Mouse (Mus musculus) right cerebral cortex, postnatal 36 days (tissue): ENCODE data around the gene Zbtb6.

Source experiments
- DNase-seq, 2 experiments: peaks; one replicate each; pipeline ENCODE4 v3.0.0; 2022; ENCODE audit warnings: low spot score in 2 of 2, mixed read lengths in 1 of 2

The Zbtb6 gene

DNA sequence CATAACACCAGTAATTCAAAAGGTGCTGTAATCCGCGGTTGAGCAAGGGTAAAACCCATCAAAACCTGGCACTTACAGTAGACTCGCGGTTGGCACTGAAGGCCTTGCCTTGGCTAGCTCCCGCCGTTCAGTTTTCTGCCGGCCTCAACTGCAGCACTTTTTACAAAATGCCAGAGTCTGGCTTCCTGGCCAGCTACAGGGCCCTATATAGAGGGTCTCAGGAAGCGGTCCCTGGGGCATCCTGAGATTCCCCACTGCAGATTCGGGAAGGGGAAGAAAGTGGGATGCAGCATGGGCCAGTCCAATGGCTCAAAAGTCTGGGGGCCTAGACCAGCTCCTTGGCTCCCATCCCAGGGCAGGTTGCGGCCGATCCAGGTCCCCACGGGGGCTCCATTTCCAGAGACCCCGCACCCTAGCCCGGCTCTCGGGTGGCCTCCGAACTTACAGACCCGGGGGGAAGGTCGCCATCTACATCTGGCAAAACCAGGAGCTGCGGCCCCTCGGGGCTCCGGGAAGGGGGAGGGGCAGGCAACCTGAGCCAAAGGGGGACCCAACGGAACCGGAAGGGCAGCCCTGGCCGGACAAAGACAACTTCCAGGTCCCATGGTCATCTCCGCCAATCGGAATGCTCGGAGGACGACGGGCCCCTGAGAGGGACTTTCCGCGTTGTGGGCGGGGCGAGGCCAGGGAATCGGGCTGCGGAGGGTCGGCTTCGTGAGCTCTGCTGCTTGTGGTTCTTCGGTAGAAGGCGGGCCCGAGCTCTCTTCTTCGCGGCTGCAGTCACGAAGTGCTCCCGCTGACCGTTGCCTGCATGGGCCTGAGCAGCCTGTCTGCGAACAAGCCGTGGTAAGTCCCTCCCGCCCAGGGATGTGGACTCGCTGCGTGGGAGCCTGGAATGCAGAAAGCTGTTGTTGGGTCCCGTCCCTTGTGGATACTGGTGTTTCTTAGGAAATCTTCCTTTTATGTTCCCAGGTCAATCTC is at the start of gene Zbtb6, which contains the start of the genes Zbtb26 and Rabgap1:
Gene Zbtb6, minus strand, starts transcription at position 561 of the 981 bp plus-strand sequence.
Gene Zbtb26, minus strand, starts transcription at position 525 of the 981 bp plus-strand sequence.
Gene Rabgap1, plus strand, starts transcription at position 669 of the 981 bp plus-strand sequence.
- peak; percentile 94 to 96 for DNase-seq

DNA sequence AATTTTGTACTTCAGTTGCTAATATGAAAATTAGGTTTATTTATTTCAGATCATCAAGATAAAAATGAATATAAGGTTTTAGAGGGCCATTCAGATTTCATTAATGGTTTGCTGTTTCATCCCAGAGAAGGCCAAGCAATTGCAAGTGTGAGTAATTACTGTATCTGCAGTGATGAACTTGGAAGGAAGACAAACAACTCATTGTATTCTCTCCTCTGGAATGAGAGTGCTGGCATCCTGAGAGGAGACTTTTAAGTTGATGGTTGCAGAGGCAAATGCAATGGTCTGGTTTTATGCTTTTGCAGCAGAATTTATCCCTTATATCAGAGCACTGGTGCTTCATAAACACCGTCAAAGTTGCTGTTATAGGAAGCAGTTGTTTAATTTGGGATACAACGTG is 46.0 kb upstream of the Zbtb6 start:
- DNase-seq = no peak

DNA sequence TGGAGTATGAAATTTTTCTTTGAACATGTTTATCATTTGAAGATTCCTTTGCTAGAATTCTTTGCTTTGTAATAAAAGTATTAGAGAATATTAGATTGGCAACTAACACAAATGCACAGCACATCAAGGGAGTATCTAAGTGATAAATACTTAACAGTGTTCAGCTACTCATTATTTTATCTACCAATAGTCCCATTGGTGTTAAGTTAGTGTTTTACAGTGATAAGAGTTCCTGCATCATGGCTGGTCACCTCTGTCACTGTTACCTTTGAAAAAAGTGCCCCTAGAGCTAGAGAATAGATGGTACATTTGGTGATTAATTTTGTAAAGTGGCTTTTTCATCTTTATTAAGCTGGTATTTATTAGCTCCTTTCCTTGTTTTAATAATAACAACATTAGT is 43.4 kb upstream of the Zbtb6 start:
- DNase-seq = no peak

DNA sequence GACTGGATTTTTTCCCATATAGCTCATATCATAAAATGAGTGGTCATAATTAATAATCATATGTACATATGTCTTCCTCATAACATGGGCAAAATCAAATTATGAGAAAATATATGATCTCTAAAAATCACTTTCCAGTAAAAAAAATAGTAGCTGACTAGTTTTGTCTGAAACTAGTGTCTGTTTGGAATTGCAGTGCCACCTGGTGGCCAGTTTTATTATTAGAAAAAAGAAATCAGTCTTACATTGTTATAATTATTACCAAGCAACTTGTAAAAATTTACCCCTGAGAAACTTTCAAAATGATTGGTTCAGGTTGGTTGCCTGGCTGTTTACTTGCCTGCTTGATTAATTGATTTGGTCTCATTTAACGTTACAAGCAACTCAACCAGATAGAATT is 42.4 kb upstream of the Zbtb6 start:
- no peak for DNase-seq

DNA sequence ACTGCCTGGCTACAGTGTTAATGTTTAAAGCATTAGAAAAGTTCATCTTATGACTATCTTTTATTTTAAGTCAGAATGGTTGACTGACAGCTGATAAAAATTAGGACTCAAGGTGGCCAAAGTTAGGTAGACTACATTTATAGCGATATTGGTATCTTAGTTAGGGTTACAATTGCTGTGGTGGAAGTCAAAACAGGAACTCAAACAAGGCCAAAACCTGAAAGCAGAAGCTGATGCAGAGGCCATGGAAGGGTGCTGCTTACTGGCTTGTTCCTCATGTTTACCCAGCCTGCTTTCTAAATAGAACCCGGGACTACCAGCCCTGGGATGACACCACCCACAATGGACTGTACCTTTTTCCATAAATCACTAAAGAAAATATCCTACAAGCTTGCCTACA is 41.2 kb upstream of the Zbtb6 start:
- DNase-seq = no peak

DNA sequence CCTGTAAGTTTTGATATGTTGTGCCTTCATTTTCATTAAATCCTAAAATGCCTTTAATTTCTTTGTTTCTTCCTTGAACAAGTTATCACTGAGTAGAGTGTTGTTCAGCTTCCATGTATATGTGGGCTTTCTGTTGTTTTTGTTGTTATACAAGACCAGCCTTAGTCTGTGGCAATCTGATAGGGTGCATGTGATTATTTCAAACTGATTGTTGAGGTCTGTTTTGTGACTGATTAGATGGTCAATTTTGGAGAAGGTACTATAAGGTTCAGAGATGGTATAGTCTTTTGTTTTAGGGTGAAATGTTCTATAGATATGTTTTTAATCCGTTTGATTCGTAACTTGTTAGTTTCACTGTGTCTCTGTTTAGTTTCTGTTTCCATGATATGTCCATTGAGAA is 37.1 kb upstream of the Zbtb6 start:
- no peak for DNase-seq

DNA sequence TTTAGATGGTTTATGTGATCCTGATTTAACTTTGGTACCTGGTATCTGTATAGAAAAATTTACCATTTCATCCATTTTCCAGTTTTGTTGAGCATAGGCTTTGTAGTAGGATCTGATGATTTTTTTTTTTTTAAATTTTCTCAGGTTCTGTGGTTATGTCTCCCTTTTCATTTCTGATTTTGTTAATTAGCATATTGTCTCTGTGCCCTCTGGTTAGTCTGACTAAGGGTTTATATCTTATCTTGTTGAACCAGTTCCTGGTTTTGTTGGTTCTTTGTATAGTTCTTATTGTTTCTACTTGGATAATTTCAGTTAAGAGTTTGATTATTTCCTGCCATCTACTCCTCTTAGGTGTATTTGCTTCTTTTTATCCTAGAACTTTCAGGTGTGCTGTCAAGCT is 36.6 kb upstream of the Zbtb6 start:
- DNase-seq = no peak

DNA sequence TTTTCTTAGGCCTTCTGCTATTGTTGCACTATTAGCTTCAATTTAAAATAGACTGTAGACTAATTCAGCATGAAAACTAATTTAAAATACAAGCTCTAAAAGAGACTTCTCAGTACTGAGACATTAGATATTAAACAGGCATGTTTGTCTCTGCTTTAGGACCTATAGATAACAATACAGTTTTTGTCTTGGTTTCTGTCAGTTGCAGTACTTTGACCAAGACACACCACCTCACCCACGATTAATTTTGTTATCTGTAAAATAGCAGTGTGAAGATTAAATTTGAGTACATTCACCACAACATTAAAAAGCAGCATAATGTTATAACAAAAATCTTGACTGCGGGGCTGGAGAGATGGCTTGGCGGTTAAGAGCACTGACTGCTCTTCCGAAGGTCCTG is 23.3 kb upstream of the Zbtb6 start:
- DNase-seq = no peak

DNA sequence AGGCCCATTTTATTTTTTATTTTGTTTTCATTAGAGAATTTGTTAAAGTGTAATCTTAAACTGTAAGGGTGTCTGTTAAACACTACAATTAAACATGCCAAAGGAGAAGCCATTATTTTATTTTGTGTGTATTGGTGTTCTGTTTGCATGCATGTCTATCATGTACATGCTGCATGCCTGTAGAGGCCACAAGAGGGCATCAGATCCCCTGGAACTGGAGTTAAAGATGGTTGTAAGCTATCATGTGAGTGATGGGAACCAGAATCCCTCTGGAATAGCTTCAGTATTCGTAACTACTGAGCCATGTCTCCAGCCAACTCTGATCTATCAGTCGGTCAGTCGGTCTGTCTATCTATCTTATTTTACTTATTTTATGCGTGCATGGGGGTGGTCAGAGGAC is 17.7 kb upstream of the Zbtb6 start:
- DNase-seq = no peak

DNA sequence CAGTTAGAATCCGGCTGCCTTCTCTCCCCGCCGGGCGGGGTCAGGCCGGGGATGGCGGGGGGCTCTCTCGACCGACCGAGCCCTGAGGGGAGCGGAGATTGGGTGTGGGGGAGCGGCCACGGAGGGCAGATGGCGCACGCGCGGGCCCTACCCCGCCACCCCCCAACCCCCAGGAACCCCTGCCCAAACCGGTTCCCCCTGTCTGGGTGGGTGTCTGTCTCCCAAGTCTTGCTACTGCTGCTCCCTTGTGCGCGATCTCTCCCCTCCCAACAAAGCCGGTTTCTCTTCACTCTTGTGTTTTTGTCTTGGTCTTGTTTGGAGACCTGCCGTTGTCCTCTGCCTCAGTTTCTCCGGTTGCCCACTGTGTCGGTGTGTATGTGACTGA is 9.4 kb upstream of the Zbtb6 start:
- DNase-seq = peak in 1 of 2 experiments; percentile 11

DNA sequence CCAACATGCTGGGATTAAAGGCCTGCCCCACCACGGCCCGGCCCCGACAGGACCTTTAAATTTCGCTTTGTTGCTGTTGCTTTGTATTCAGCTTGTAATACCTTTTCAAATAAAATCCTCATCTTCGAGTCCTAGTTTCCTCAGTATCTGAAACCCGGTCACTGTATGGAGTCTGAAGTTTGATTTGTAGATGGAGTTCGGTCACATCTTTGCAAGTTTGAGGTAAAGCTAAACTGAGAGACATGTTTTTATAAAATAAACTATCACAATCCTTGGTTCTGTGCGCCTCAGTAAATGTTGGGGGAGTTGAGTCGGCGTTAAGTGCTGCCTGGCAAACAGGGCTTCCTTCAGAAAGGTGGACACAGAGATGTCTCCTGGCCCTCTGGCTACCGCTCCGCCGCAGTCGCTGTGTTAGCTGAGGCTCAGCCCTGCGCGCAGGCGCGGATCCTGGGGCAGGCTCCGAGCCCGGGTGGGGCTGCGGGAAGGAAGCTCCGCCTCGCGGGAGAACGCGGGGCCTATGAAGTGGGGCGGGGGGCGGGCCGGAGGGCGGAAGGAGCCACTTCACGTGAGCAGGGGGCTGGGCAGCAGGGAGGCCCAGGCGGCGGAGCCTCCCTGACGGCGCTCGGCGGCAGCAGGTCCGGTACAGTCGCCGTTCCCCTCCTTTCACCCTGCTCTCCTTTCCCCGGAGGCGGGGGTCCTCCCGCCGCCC is 8.8 kb upstream of the Zbtb6 start:
- peak; percentile 83 to 91 for DNase-seq

DNA sequence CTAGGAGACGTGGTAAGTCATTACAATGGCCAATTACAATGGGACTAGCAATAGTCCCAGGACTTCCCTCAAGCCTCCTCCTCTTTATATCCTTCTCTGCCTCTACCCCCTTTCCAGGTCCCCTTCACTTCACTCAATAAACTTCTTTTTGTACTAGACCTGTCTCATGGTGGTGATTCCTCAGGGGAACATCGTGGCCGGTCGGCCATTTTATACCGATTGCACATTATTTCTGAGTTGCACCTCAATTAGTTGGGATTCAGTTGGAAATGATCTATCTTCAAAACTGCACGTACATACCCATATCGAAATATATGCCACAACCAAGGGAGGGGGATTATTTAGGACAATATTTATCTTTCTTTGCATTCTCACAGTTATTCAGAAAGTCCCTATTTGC is 11.4 kb downstream of the Zbtb6 start:
- DNase-seq = no peak

DNA sequence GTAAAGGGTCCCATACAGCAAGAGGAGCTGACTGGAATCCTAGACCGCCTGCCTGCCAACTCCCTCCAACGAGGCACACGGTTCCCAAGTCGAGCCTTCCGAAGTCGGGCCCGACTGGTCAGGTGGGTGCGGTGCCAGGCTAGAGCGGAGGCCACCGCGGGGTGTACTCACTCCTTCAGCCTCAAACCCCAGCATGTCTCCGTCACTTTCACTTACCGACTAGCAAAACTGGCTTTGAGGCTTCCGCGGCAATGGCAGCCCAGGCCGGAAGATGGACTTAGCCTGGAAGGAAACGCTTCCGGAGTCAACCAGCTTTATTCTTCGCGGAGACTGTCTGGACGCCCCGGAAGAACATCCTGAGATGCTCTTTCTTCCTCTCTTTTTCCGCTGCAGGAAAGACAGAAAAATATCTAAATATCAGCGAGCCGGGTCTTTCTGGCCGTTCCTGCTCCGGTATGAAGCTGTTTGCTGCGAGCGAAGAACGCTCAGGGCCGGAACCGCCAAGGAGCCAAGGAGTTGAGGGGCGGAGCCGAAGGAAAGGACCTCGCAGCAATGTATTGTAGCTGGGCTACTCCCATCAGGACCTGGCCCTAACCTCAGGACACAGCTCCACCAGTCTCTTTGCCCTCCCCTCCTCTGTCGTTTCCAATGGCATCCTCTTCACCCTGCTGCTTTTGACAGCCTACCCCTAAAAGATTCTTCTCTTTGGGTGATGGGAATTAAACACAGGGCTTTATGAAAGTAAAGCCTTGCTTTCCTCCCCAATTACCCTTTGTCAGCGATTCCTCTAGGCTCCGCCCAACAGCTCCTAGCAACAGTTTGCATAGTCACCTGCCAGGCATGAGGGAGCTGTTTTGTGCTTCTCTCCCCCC is 12.1 kb downstream of the Zbtb6 start:
- DNase-seq = peak; percentile 82 to 89

DNA sequence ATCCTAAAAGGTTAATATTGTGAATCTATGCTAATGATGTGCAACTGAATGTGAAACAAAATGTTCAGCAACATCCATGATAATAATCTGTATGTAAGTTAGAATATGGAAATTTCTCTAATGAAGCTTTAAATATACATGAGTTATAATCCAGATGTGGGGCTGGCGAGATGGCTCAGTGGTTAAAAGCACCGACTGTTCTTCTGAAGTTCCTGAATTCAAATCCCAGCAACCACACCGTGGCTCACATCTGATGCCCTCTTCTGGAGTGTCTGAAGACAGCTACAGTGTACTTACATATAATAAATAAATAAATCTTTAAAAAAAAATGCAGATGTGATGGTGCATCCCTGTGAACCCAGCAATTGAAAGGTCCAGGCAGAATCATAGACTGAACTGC is 19.3 kb downstream of the Zbtb6 start:
- DNase-seq = no peak

DNA sequence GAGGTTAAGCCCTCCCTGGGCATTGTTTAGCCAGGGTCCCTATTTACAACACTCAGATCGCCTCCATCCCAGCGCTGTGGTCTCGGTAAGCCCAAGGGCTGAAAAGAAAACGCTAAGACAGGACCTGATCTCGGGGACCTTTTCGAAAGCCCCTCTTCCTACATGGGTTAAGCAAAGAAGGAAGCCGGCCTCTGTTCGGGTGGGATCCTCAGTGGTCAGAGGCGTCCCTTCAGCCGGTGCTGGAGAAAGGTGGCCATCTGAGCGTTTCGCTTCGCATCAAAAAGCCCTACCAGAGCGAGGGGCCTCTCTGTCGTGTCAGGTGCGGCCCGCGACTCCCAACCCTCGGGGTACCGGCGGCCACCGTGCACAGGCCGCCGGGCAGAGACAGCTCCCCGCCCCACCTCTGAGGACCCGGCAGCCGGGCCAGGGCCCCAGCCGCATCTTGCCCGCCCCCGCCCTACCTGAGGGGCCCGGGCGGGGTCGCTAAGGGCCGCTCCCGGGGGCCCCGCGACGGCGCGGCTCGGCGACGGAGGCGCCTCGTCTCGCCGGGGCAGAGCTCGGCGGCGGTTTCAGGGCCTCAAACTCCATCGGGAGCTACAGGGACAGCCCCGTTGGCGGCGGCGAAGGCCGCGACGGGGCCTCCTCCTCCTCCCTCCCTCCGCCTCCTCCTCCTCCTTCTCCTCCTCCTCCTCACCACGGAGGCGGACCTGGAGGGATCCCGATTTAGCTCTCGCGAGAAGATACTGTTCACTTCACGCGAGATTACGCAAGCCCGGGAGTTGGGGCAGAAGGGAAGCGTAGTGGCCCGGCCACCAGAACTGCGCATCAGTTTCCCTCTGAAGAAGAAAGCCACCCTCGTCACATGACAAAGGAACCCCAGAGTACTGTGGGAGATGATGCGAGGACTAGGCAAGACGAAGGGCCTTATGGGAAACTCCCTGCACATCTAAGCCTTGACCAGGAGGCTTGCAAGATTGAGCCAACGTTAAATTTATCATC is 20.4 kb downstream of the Zbtb6 start, which contains the start of gene Rc3h2:
Gene Rc3h2, minus strand, starts transcription at position 598 of the 999 bp plus-strand sequence.
- peak; percentile 92 to 95 for DNase-seq

DNA sequence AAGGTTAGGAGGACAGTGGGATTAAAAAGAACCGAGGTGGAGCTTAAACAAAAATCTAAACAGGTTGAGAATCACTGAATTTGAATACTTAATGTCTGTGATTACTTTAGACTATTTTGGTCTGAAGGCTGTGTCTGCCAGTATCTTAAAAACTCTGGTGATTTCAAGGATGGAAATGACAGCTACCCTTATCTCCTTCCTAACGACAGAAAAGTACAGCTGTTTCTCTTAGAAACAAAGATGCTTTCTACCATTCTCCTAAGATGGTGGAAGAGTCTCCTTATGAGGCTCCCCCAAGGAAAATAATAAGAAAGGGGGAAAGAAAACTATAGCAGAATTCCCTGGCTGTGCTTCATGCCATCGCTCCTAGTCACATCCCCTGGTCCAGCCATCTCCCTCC is 21.1 kb downstream of the Zbtb6 start:
- DNase-seq = no peak

DNA sequence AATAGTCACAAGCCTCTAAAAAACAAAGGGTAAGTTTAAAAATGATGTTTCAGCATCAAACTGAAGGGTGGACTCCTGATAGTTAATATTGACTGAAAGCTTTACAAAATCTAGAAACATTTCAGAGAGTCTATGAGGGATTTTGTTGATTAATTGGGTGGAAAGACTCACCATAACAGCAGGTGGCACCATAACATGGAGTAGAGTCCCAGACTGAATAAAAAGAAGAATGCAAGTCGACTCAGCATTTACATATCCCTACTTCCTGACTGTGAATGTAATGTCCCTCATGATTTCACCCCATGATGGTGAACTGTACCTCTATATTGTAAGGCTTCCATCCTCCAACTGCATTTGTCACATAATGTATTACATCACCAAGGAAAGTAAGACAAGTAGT is 47.4 kb downstream of the Zbtb6 start:
- no peak for DNase-seq

DNA sequence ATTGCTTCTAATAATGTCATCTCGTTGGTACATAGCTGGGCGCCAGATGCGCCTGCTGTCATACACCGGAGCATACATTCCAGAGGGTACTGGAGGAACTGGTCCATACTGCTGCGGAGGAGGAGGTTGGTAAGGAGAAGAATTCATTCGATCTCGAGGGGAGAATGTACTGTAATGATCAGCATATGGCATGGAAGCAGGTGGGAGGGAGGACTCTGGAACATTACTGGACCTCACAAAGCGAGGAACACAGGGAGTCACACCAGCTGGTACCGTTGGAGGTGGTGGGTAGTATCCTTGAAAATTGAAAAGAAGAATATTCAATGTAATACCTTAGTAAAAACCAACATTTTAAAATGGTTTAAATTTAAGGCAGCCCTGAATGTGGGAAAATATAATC is 60.0 kb downstream of the Zbtb6 start:
- no peak for DNase-seq

DNA sequence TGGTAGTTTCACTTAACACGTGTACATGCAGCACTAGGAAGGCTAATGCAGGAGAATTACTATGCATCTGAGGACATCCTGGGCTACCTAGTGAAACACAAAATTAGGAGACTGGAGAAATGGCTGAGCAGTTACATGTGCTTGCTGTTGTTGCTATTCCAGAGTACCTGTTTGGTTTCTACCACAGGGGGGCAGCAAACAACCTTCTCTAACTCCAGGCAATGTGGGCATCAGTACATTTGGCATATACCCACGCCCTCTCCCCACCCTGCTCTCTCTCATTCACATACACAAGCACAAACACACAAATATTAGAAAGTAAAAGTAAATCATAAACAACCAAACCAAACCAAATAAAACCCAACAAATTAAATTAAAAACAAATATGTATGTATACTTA is 62.8 kb downstream of the Zbtb6 start:
- DNase-seq = peak; percentile 36

DNA sequence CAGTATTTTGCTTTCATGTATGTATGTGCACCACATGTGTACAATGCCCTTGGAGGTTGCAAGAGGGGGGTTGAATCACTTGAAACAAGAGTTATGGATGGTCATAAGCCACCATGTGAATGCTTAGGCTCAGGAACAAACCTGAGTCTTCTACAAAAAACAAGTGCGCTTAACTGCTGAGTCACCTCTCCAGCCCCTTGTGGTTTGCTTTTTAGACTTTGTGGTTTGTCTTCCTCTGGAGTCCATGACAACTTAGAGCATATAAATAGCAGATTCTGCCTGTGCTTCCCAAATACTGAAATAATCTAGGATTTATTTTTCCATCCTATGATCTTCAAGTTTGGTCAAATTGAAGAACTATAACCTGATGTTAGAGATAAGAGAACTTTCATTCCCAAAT is 67.0 kb downstream of the Zbtb6 start:
- no peak for DNase-seq
